Mouse (Mus musculus): ENCODE measurements around the gene Arf3.

- TF ChIP-seq CTCF (IDR thresholded peaks at IDR 0.05 in 2 of 3, conservative IDR thresholded peaks at IDR 0.05 in 1 of 3; ENCODE audit: control insufficient read depth in 1 of 3, insufficient read depth in 1 of 3, low read depth in 2 of 3, low read length in 3 of 3, poor library complexity in 1 of 3, severe bottlenecking in 1 of 3) (no peak), EP300 (IDR thresholded peaks at IDR 0.05; ENCODE audit: low read depth in 1 of 2, low read length in 2 of 2) (no peak), SMC3 (IDR thresholded peaks at IDR 0.05; ENCODE audit: low read depth, low read length) (no peak), MXI1 (IDR thresholded peaks at IDR 0.05; ENCODE audit: low read depth, low read length) (no peak), POLR2A (IDR thresholded peaks at IDR 0.05; ENCODE audit: control insufficient read depth in 1 of 2, insufficient read depth in 1 of 2, low read depth in 1 of 2, low read length in 2 of 2, poor library complexity in 1 of 2) (no peak), GABPA (IDR thresholded peaks at IDR 0.05; ENCODE audit: low read depth, low read length) (no peak), TAL1 (IDR thresholded peaks at IDR 0.05; ENCODE audit: low read length) (no peak), RAD21 (IDR thresholded peaks at IDR 0.05; ENCODE audit: low read depth, low read length) (no peak), HCFC1 (IDR thresholded peaks at IDR 0.05; ENCODE audit: low read depth, low read length) (no peak), NELFE (IDR thresholded peaks at IDR 0.05; ENCODE audit: low read depth, low read length) (no peak), MAX (IDR thresholded peaks at IDR 0.05; ENCODE audit: low read length) (no peak), USF2 (IDR thresholded peaks at IDR 0.05; ENCODE audit: borderline replicate concordance in 1 of 2, insufficient read depth in 1 of 2, low read depth in 1 of 2, low read length in 2 of 2) (no peak)
Observed at GRCm38 (mm10) chr15:98798903-98799302, 35.9 kb upstream of the Arf3 start.

Data from MEL (cell line).